Mouse (Mus musculus): ENCODE results near the gene Rgs9bp.
A peak's percentile ranks its signal among the peaks of the same experiment; 100 is the strongest.

- TF ChIP-seq CTCF (IDR thresholded peaks at IDR 0.05; ENCODE audit: low read depth, low read length), result peak; percentile 32
- TF ChIP-seq EP300 (IDR thresholded peaks at IDR 0.05; ENCODE audit: insufficient read depth, low read depth, low read length), result no peak
These were observed 14.1 kb upstream of the Rgs9bp start for GRCm38 (mm10) chr7:35599492-35599891.

All from ES-Bruce4 (cell line).